Mouse (Mus musculus): Measurements from ENCODE around the gene Ablim1. TPM values are rescaled to one million over a fixed set of nuclear protein-coding genes. Genes with fewer than 3 reads are reported as not detected.
A peak's percentile ranks its signal among the peaks of the same experiment; 100 is the strongest.

Ablim1 gene
- total RNA-seq, 4 experiments from 2014 or later = 80.6 to 97.1 (median 86.4) TPM

- no peak for DNase-seq (ENCODE audit: low spot score in 2 of 2)
Measured at GRCm38 (mm10) chr19:57266374-57267085, 48.2 kb downstream of the Ablim1 start.

DNA sequence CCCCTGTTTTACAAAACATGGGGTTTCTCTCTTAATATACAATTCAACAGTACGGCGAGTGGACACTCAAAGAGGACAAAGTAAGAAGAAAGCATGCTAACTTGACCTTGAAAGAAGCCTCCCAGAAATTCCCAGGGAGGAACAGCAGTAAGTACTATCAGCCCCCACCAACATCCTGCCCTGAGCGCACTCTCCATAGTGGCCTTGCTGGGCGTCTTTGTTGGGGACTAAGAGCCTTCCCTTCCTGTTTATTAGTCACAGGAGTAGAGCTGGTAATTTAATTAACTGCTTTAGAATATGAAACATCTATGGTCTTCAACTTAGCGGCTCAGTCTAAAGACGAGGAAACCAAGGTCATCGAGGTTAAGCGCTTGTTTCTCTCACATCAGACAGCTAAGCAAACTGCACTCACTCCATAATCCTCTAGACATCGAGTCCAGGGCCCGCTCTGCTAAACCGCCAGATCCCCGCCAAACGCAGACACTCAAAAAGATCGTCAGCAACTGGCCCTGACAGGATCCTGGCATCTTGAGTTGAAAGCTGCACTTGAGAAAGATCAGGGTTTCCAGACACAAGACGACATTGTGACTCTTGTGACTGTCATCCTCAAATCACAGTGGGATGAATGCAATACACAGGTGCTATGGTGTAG is 50.3 kb downstream of the Ablim1 start:
- DNase-seq (ENCODE audit: low spot score in 2 of 2) = no peak

- no peak for DNase-seq (ENCODE audit: low spot score in 2 of 2)
Measured at GRCm38 (mm10) chr19:57257801-57258200, 56.9 kb downstream of the Ablim1 start.

DNA sequence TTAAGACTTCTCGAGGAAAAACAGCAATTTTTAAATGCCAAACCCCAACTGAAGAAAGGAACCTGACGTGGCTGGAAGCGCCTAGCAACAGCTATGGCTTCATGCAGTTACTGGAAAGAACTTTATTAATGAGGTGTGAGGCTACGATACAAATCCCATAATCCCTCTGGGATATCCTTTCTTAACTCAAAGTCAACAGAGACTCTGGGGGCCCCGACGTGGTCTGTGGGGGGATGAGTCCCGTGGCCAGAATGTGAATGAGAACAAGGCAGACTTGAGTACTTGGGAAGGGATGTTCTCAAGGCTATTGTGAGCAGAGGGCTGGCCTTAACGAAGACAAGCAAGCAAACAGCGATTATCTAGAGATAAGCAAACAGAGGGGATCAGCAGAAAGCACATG is 58.1 kb downstream of the Ablim1 start:
- DNase-seq (ENCODE audit: low spot score in 2 of 2) = no peak

DNA sequence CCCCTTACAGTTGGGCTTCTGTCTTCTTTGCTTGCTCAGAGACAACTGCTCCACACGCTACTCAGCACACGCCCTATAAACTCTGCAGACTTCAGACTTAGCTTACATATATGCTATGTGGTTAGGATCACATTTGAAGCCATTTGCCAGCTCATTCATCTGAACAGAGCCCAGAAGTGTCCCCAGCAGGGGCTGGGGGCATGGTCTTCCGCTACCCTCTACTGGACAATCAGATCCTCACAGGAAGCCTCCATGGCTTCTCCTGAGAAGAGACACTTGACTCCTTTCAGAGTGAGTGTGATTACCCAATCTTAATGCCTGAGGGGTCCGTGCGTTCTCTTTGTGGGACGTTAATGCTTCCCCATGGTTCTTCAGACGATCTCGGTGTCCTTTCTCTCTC is 59.6 kb downstream of the Ablim1 start:
- no peak for DNase-seq (ENCODE audit: low spot score in 2 of 2)

DNA sequence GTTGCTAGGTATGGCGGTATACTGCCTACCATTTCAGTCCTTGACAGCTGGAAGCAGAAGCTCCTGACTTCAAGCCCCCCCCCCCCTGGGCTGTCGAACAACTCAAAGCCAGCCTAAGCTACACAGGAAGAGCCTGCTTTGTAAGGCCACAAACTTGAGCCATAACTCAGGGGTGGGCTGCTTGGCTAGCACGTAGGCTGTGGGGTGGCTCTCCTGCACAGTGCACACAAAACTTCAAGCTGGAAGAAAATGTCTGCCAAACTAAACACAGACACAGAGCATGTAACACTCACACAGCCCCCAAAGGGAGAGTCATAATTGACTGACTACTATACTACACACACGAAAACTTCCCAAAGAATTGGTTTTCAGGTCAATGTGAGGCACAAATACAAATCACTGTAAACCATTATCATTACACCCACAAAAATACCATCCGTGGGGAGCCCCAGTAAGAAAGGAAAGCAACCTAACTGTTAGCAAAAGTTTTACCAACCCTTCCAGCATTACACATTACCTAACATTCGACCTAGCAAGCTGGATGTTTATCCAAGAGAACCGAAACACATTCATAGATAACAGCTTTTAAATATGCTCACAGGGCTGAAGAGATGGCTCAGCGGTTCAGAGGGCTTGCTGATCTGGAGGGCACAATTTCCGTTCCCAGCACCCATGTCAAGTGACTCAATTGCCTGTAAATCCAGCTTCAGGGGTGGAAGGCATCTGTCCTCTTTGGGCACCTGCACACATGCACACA is 61.8 kb downstream of the Ablim1 start:
- DNase-seq (ENCODE audit: low spot score in 2 of 2) = no peak

- DNase-seq (ENCODE audit: low spot score in 2 of 2) = no peak
Measured at GRCm38 (mm10) chr19:57248781-57249180, 65.9 kb downstream of the Ablim1 start.

GRCm38 (mm10) chr19:57247221-57247620 is 67.5 kb downstream of the Ablim1 start:
- DNase-seq (ENCODE audit: low spot score in 2 of 2) = no peak

DNA sequence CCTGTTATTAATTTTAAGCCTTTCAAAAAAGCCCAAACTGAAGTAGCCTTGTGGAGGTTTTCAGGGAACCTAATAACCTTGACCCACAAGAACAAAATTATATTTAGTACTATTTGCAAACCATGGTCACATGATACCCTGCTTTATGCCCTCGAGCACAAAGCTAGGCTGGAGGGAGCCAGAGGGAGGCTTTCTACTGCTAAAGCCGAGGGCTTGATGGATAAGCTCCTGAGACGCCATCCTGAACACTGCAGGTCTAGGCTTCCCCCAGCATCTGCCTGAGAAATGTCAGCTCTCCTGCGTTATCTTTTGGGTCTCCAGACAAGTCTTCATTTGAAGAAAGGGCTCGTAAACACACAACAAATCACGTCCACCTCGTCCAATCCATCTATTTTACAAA is 70.4 kb downstream of the Ablim1 start:
- DNase-seq (ENCODE audit: low spot score in 2 of 2) = no peak

DNA sequence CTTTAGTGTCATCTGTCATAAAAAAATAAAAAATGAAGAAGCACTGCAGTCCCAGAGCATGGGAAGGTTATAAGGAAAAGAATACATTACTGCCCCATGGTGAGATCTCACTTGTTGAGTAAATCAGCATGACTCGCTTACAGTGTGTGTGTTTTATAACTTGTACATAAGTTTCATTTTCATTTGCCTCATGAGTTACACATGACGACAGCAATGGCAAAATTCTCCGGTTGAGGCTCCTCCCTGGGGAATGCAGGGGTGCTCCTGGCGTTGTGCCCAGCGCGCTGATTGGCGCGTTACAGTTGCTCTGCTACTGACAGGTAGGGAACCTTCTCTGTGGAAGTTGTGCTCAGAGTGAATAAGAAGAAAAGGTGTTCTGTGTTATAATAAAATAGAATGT is 71.1 kb downstream of the Ablim1 start:
- no peak for DNase-seq (ENCODE audit: low spot score in 2 of 2)

DNA sequence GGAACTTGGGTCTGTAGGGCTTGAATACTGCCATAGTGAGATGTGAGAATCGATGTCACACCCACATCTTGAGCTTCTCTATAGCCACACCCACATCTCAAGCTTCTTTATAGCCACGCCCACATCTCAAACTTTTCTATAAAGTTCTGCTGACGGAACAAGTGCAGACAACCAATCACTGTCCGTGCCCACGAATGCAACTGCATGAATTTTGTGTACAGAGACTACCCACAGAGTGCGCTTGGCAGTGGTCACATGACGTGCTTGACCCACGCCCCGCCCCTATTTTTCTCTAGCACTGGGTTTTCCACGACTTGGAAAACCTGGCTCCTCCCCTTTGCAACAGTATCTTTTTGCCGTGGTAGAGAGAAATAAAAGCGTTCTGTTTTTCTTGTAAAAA is 71.5 kb downstream of the Ablim1 start:
- DNase-seq (ENCODE audit: low spot score in 2 of 2) = no peak

- DNase-seq (ENCODE audit: low spot score in 2 of 2) = no peak
Measured at GRCm38 (mm10) chr19:57241363-57242192, 73.1 kb downstream of the Ablim1 start.

DNA sequence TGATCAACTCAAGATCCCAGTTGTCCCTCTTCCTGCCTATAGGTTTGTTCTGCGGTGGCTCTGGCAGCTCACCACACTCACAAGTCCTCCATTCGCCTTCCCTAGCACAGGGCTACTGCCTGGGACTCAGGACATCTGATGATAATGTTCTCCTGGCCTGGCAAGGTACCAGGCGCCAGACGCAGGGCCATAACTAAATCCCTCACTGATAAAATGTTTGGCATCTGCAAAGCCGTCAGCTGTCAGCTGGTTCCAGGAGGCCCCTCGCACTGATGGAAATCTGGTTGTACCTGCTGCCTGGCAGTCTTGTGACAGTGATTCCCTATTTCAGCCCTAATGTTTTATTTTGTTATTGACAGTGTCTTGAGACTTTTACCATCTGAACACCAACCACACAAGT is 74.5 kb downstream of the Ablim1 start:
- no peak for DNase-seq (ENCODE audit: low spot score in 2 of 2)

DNA sequence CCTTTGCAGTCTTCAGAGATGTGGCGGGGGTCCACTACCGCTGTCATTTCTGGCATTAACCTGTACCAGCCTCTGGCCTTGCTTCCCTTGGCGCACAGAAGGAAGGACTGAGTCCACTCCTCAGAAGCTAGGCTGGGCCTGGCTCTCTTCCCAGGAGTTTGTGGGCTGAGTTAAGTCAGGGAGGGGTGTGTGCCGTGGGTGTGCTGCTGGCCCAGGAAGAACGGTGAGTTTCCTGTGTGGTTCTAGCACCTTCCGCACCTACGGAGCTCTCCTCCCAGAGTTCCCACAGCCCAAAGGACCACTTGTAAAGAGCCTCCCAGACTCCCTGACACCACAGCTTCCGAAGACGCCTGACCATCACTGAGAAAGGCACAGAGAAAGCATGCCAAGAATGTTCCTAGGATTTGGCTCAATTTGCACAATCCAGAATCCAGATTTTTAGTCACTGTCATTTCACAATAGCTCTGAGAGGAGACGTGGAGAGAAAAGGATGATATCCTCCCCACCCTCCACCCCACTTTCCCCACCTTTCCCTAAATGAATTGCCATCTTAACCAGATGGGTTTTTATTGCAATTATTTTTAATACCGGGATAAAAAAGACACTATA is 75.4 kb downstream of the Ablim1 start:
- peak in 1 of 2 experiments; percentile 65 for DNase-seq (ENCODE audit: low spot score in 2 of 2)

DNA sequence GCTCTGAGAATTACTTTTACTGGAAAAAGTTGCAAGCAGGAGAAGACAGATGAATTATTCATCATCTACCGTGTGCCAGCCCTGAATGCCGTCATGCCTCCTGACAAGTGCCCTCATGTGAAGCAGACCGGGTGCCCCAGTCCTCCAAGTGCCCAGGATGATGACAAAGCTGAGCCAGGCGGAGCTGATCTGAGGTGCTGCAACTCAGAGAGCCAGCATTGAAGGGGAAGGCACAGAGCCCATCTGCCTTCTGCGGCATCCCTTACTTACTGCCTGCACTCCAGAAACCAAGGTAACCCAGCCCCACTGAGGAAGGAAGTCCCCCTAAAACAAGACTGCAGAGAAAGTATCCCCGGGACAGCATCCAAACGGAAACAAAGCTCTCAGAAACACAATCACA is 76.3 kb downstream of the Ablim1 start:
- peak in 1 of 2 experiments; percentile 16 for DNase-seq (ENCODE audit: low spot score in 2 of 2)

DNA sequence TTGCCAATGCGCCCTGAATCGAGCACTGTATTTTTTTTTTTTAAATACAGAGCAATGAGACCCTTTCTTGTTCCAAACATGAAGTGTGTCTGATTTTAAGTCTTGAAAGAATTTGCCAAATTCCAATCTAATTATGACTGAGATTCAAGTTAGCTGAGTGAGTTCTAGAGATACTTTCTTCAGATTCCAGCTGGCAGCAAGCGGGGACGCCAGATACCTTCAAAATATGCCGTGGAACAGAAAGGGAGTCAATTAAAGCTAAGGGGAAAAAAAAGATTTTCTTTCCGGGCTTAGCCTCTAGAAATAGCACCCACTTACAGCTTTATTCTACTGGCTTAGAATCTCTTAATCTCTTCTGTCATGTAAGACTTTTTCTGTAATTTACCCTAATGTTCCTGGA is 77.2 kb downstream of the Ablim1 start:
- DNase-seq (ENCODE audit: low spot score in 2 of 2) = no peak

GRCm38 (mm10) chr19:57236647-57237046 is 78.1 kb downstream of the Ablim1 start:
- DNase-seq (ENCODE audit: low spot score in 2 of 2) = no peak

DNA sequence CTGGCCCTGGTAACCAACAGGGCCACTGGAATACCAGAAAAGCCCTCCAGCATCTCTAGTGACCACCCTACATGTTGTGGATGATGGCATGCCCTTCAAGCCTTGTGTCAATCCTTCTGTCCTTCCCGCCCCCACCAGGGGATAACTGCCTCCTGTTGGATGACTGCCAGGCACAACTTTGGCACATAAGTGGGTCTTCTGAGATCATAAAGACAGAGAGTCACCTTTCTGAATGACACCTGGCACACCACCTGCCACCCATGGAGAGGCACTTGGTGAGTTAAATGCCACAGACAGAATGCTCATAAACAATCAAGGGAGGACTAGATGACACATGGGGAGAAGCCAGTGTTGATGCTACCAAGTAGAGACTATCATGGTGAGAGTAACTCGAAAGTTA is 78.8 kb downstream of the Ablim1 start:
- no peak for DNase-seq (ENCODE audit: low spot score in 2 of 2)

GRCm38 (mm10) chr19:57230996-57231395 is 83.7 kb downstream of the Ablim1 start:
- no peak for DNase-seq (ENCODE audit: low spot score in 2 of 2)

- no peak for DNase-seq (ENCODE audit: low spot score in 2 of 2)
Measured at GRCm38 (mm10) chr19:57229161-57229560, 85.6 kb downstream of the Ablim1 start.

- no peak for DNase-seq (ENCODE audit: low spot score in 2 of 2)
Measured at GRCm38 (mm10) chr19:57228576-57228975, 86.1 kb downstream of the Ablim1 start.
